Mouse (Mus musculus) lung, adult 2 months (tissue): ENCODE data around the gene Nfx1. TPM values are rescaled to one million over a fixed set of nuclear protein-coding genes. Genes with fewer than 3 reads are reported as not detected.

Experiments used
- DNase-seq: peaks from one replicate; pipeline ENCODE4 v3.0.0; 2022
- H3K4me1 ChIP-seq: fragments of 200-500 bp; 2 replicates; pipeline ENCODE4 v1.6.1; 2011; ENCODE audit warnings: low read length; ENCODE audit not compliant: control insufficient read depth, insufficient read depth
- H3K4me3 ChIP-seq: fragments of 200-500 bp; replicated peaks from 2 replicates; pipeline ENCODE3; 2011; ENCODE audit warnings: low read depth, mild to moderate bottlenecking, control low read depth, low read length; ENCODE audit errors: extremely low read depth
- CTCF ChIP-seq: fragments of 200-500 bp; IDR thresholded peaks from 2 replicates; pipeline ENCODE4 v1.5.1; 2011; ENCODE audit warnings: mild to moderate bottlenecking, low read length, control low read depth; ENCODE audit not compliant: insufficient read depth
- POLR2A ChIP-seq: fragments of 200-500 bp; IDR thresholded peaks from 2 replicates; pipeline ENCODE4 v1.6.1; 2011; ENCODE audit warnings: low read depth, mild to moderate bottlenecking, control low read depth, low read length, borderline replicate concordance; ENCODE audit errors: extremely low read depth
- WGBS: fragments of 180-500 bp; shearing (Covaris S2); methylation state at CpG from one replicate; pipeline ENCODE4 v1.1.7; 2018; 5-methylcytosine and 5-hydroxymethylcytosine counted together
- polyA plus RNA-seq: library from polyadenylated mRNA; depleted of rRNA; stranded (reverse); fragments of >200 nt; gene quantifications from 2 replicates; pipeline ENCODE4 v1.2.3, GENCODE M21; 2012

Nfx1 gene
- polyA plus RNA-seq, 1 experiment: 28.9 TPM

DNA sequence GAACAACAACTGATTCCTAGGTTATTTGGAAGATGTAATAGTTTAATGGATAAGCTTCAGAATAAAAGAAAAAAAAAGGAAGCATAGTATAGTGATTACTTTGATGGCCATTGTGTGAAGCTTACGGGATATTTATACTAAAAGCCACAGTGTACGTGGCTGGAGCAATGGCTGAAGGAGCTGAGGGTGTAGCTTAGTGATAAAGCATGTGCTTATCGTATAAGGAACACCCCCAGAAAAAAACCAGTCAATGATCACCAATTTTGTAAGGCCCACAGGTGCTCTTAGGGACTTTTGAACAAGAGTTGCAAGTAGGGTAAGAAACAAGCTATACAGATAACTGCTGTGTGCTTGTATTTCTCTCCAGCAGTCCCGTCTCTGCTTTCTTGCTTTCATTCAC, 27.2 kb downstream of the Nfx1 start:
- DNase-seq: no peak
- H3K4me1 ChIP-seq: no peaks in the 10 kb centered on the region
- H3K4me3 ChIP-seq: no peak overlapping the region
- TF ChIP-seq POLR2A: no peak
- 92% methylated on average over 4 of the region's 4 CpGs for WGBS

DNA sequence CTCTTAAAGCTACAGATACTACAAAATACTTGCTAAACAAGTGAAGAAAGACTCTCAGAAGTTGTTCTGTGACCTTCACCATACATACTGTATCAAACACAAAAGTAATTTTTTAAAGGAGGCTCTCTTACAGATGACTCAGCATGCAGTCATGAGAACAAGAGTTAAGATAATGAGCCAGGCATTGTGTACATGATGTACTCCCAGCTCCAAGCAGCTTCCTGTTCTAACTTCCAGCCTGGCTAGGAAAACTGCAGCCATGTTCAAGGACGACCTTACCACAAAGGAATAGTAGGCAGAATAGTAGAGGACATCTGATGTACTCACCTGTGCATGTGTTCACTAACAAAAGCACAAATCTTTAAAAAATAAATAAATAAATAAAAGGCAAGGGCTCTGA, 29.6 kb downstream of the Nfx1 start:
- no peak for DNase-seq
- H3K4me1 ChIP-seq: no peaks in the 10 kb centered on the region
- WGBS: 51% methylated on average over 1 of the region's 1 CpGs
- no peak overlapping the region for H3K4me3 ChIP-seq
- TF ChIP-seq POLR2A (no peak), CTCF (no peak)

DNA sequence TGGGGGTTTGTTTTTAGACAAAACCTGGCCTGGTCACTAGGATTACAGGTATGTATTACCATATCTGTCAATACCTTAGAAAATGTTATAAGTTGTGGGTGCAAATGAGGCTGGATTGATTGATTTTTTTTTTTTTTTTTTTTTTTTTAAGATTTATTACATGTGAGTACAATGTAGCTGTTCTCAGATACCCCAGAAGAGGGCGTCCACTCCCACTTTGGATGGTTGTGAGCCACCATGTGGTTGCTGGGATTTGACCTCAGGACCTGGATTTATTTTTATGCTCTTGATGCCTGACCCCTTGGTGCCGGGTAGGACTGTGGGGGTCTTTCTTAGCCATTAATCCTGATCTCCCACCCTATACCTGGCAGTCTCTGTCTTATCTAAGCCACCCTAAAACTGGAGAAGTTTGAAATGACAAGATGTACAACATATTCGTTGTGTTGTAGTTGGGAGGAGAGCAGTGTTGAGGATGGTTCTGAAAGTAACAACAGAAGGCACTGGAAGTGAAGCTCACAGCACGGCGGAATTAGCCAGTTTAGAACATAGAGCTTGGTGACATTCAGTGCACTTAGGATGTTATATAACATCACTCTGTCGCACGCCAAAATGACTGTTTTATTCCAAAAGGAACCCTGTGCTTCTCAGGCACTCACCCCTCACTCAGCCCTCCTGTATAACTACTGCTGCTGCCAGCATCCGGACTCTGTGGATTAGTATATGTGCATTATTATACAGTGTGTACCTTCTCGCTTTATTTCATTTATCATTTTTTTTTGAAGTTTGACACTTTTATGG, 30.3 kb downstream of the Nfx1 start:
- Histone ChIP-seq H3K4me1 (no peaks in the 10 kb centered on the region), H3K4me3 (no peak overlapping the region)
- 93% methylated on average over 9 of the region's 9 CpGs for WGBS
- DNase-seq: no peak
- TF ChIP-seq POLR2A: no peak
- TF ChIP-seq CTCF: no peak

DNA sequence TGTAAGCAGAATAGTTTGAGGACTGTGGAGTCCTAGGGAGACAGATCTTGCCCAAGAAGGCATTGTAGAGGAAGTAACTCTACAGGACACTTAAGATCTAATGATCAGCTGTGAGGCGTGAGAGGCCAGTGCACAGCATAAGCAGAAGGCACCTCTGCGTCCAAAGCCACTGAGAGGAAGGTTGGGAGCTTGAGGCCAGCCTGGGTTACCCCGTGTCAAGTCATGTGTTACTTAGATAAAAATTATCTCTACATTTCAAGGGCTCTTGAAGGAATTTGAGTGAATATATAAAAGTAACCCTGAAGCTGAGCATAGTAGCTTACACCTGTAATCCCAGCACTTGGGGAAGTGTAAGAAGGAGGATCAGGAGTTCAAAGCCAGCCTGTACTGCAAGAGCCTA, 42.6 kb downstream of the Nfx1 start:
- TF ChIP-seq CTCF (no peak), POLR2A (no peak)
- Histone ChIP-seq H3K4me1 (no peaks in the 10 kb centered on the region), H3K4me3 (no peak overlapping the region)
- DNase-seq: no peak
- 72% methylated on average over 3 of the region's 3 CpGs for WGBS

DNA sequence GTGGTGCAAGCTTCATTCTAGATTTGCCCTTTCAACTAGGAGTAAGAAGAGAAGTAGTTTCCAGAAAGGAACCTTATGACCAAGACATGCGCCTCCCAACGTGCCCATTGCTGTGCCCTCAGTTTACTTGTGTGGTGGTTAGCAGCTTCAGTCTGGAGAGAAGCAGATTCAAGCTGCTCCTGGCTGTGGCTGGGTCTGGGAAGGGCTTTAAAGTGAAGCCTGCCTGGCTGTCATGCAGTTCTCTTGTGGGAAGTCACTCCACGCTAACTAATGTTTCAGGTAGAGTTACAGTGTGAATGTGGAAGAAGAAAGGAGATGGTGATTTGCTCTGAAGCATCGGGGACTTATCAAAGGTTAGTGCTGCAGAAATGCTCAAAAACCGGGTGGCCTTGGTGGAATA, 45.1 kb downstream of the Nfx1 start:
- TF ChIP-seq POLR2A: no peak
- no peak for TF ChIP-seq CTCF
- no peaks in the 10 kb centered on the region for H3K4me1 ChIP-seq
- no peak overlapping the region for H3K4me3 ChIP-seq
- DNase-seq: no peak
- WGBS: 94% methylated on average over 5 of the region's 5 CpGs

DNA sequence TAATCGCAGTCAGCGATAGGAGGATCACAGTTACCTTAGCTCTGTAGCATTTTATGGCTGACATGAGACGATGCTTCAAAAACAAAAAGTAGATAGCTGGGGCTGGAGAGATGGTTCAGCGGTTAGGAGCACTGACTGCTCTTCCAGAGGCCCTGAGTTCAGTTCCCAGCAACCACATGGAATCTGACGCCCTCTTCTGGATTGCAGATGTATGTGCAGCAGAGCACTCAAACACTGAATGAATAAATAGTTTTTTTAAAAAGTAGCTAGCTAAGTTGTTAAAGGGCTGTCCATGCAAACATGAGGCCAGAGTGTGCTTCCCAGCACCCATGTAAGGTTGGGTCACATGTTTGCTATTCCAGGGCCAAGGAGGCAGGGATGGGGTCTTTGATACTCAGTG, 50.4 kb downstream of the Nfx1 start:
- TF ChIP-seq POLR2A (no peak), CTCF (no peak)
- Histone ChIP-seq H3K4me1 (no peaks in the 10 kb centered on the region), H3K4me3 (no peak overlapping the region)
- WGBS: 92% methylated on average over 5 of the region's 5 CpGs
- no peak for DNase-seq

DNA sequence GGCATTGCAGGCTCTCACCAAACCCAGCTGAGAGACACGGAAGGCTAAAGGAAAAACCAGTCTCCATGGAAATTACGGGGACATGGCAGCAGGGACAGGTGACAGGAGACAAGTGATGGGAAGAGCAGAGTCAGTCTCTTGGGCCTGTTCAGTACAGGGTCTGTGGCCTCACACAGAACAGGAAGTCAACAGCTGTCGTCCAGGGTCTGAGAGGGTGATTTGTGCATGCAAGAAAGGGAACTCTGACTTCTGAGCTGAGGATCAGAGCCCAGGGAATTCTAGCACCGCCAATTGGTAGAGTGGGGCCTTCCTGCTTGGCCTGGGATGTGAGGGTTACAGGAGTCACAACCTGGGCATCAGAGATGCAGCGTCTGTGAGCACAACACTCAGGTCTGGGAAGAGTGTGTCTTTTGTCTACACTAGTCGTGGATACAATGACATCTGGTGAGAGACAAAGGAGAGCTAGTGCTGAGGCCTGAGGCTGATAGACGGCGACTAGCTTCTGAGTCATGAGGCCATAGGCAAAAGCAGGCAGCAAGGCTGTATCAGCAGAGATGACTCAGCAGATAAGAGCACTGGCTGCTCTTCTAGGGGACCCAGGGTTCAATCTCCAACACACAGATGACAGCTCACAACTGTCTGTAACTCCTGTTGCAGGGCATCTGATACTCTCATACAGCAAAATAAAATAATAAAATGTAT, 55.5 kb downstream of the Nfx1 start:
- Histone ChIP-seq H3K4me3 (no peak overlapping the region), H3K4me1 (no peaks in the 10 kb centered on the region)
- no peak for DNase-seq
- 58% methylated on average over 8 of the region's 8 CpGs for WGBS
- TF ChIP-seq POLR2A: no peak
- no peak for TF ChIP-seq CTCF

DNA sequence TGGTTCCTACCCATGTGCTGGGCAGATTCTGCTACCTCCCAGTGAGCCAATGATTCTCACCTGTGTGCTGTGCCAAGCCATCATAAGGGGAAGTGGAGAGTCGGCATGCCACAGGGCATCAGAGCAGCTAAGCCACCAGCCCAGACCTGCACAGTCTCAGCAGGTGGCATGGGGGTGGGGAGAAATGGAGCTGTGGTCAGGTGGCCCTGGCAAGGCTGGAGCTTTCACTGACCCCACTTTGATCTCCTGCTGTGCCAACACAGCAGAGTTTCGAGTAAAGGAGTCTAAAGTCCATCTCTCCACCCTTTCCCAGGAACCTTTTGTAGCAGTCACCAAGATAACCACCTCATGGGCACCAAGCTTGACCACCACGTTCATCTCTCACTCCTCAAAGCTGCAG, 57.2 kb downstream of the Nfx1 start:
- 81% methylated on average over 3 of the region's 3 CpGs for WGBS

DNA sequence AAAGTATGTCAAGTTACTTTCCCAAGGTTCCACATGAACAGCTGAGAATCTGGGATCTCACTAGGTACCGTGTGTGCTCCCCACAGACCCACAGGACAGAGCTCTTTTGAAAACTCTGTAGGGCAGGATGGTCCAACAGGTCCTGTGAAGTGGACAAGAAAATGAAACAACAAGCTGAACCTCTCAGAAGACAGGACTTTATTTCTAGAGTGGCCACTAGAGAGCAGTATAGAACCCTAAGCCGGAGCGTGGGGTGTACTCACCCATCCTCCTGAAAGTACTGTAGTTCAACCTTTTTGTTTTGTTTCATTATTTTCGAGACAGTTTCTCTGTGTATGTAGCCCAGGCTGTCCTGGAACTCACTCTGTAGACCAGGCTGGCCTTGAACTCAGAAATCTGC, 57.6 kb downstream of the Nfx1 start:
- 83% methylated on average over 4 of the region's 4 CpGs for WGBS
- Histone ChIP-seq H3K4me1 (no peaks in the 10 kb centered on the region), H3K4me3 (no peak overlapping the region)
- DNase-seq: no peak
- TF ChIP-seq POLR2A (no peak), CTCF (no peak)

More for the DNA sequence above, 57.2 kb downstream of the Nfx1 start:
- TF ChIP-seq CTCF: no peak
- TF ChIP-seq POLR2A: no peak
- no peak for DNase-seq
- Histone ChIP-seq H3K4me1 (no peaks in the 10 kb centered on the region), H3K4me3 (no peak overlapping the region)

DNA sequence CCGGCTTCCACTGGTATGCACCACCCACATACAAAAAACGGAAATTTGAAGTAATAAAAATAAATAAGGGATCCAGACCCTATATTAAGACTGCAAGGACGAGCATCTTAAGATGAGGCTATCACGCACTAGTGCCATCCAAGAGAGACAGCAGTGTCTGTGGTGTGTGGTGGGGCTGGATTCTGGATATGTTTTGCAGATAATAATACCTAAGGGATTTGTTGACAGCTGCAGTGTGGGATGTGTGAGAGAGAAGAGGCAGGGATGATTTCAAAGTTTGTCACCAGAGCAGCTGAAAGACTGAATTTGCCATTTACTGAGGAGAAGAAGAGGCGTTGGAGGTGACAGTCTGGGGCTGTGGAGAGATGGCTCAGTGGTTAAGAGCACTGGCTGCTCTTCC, 58.7 kb downstream of the Nfx1 start:
- TF ChIP-seq POLR2A: no peak
- TF ChIP-seq CTCF: no peak
- WGBS: 89% methylated on average over 5 of the region's 5 CpGs

More for the DNA sequence above, 58.7 kb downstream of the Nfx1 start:
- H3K4me1 ChIP-seq: no peaks in the 10 kb centered on the region
- H3K4me3 ChIP-seq: no peak overlapping the region
- no peak for DNase-seq
